Mouse (Mus musculus) adrenal gland, adult 18-20 months (tissue): ENCODE measurements around the gene Ssbp3. TPM values are rescaled to one million over a fixed set of nuclear protein-coding genes. Genes with fewer than 3 reads are reported as not detected.

Source experiments
- DNase-seq, 2 experiments: peaks; one replicate each; pipeline ENCODE4 v3.0.0; 2021 to 2022; ENCODE audit warnings: low spot score in 2 of 2
- total RNA-seq, 2 experiments: library from RNA; stranded (reverse); gene quantifications; 1 replicate in 1 of 2; 2 replicates in 1 of 2; pipeline ENCODE4 v1.2.3; 2021

The Ssbp3 gene
- total RNA-seq, 2 experiments from 2014 or later = 70.5 to 75.9 TPM

DNA sequence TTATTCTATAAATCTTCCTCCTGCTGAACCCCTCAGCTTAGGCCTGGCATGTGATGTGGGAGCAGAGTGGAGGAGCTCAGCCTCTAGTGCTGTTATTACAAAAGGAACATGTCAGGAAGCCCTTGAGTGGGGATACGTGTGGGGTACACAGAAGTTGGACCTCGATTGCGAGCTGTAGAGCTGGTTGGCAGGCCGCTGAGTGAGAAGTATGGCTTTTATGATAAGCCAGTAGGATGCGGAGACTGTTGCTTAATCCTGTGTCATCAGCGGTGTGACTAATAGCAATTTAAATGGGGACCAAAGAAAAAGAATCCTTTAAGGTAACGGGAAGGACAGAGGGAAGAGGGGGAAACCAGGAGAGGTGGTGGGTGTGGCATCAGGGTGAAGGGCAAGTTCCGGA, 8.3 kb upstream of the Ssbp3 start:
- no peak for DNase-seq

DNA sequence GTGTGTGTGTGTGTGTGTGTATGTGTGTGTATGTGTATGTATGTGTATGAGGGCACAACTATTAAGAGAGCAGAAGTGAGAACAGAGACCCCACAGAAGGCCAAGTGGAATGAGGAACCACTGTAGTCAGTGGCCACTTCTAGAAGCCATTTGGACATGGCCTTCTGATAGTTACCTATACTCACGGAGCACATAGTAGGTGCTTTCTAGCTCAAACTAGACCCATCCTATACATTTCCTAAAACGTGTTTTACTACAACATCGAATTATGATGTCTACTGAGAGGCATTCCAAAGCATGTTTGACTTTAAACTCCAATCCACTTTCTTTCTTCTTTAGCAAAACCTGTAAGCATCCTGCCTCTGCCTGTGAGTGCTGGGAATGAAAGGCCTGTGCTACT, 4.6 kb upstream of the Ssbp3 start:
- no peak for DNase-seq

DNA sequence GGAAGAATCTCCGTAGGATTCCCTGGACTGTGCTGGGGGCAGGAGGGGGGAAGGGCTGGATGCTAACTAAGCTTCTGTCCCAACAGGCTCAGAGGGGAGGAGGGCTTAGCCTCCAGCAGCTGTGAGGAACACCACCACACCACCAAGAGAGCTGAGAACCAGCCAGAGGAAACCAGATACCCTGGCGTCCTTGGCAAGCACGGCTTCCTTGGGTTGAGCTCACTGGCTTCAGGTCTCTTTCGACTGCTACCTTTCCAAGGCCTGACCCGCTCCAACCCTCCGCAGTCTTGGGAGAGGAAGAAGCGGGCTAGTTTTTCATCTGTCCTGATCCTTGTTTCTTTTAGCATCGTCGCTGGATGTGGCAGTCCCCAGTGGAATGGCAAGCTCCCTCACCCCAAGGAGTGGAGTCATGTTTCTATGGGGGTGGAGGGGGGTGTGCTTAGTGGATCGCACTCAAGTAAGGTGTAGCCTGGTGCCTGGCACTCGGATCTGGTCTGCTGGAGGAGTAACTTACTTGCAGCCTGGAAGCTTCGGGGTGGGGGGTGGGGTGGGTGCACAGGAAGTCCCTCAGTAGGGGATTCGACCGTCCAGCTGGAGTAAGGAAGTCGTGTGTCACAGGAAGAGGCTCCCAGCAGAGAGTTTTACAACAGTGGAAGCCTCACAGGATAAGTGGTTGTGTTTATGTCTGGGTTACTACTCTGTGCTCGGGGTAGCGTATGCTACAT, 2.6 kb upstream of the Ssbp3 start:
- no peak for DNase-seq

DNA sequence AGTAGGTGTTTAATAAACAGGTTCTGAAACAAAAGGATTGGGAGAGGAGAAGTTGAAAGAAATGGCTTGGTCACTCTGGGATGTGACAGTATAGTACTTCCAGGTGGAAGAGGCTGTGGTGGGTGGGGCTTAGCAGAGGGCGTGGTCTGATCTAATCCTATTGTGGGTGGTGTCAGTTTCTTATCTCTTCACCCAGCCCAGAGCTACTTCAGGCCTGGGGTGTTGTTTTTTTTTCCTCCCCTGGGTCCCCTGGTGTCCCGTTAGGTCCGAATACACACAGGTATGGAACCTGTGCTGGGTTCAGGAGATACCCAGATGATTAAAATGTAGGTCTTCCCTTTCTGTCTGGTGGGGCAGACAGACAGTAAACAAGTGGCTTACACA, 2.1 kb upstream of the Ssbp3 start:
- no peak for DNase-seq

DNA sequence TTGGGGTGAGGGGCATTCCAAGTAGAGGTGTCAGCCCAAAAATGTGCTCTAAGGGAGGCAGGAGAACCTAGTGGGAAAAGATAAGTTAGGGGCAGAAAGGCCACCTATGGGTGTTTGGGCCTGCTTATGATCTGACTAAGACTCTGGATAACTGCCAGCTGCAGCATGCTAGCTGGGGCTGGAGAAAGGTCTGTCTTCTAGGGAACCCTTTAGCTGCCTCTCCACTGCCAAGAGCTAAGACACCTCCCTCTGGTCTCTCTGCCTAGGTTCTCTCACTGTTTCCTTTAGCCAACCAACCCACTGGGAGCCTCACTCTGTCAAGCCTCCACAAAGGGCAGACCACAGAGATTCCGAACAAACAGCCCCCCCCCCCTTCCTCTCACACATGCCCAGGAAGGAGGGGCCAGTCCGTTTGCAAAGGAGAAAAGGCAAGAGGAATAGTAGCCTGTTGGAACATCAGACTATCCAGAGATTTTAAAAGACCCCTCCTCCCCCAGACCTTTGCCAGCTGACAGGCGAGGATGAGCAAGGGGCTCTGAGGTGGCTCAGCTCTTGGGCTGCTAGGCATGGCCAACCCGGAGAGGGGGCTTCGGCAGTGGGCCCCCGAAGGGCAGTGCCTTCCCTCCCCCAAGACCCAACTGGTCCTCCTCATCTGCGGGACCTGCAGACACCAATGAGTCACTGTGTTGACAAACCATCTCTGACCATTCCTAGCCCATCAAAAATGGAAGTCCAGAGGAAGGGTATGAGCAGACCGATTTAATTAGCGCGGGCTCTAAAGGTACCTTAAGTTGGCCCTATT, 1.4 kb upstream of the Ssbp3 start:
- peak in 1 of 2 experiments; percentile 60 for DNase-seq

DNA sequence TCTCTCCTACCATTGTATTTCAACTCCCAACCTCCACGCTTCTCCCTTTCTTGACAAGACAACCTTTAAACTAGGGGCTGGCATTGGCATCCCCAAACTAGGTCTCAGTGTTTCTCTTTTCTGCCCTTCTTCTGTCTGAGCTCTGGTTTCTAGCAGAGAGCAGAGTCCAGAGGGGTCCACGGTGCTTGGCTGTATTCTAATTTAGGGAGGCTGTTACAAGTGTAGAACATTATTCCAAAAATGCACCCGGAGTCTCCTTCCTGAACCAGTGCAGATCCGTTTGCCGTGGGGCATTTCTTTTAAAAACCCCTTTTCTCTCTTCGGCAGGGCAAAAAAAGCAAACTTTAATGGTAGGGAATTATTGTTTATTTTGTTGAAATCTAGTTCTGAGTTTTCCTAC, 704 bp upstream of the Ssbp3 start:
- peak in 1 of 2 experiments; percentile 31 for DNase-seq

DNA sequence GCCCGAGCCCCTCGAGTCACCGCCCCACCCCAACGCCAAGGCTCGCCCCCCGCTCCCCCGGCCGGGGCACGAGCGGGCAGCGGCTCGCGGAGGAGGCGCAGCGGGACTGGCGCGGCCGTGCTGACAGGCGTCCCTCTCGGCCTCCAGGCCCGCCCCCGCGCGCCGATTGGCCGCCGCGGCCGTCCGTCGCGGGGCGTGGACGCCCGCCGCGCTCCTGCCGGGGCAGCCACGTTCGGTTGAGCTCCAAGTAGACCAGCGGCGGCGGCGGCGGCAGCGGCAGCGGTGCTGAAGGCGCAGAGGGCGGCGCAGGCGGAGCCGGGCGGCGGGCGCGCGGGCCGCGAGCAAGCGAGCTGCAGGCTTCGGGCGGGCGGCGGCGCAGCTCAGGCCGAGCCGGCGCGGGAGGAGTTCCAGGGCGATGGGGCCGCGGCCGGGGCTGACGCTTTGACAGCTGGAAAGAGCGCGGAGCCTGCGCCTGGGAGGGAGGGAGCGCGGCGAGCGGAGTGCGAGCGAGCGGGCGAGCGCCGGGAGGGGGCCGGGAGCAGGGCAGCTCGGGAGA, 823 bp downstream of the Ssbp3 start:
- DNase-seq = peak; percentile 93 to 97

DNA sequence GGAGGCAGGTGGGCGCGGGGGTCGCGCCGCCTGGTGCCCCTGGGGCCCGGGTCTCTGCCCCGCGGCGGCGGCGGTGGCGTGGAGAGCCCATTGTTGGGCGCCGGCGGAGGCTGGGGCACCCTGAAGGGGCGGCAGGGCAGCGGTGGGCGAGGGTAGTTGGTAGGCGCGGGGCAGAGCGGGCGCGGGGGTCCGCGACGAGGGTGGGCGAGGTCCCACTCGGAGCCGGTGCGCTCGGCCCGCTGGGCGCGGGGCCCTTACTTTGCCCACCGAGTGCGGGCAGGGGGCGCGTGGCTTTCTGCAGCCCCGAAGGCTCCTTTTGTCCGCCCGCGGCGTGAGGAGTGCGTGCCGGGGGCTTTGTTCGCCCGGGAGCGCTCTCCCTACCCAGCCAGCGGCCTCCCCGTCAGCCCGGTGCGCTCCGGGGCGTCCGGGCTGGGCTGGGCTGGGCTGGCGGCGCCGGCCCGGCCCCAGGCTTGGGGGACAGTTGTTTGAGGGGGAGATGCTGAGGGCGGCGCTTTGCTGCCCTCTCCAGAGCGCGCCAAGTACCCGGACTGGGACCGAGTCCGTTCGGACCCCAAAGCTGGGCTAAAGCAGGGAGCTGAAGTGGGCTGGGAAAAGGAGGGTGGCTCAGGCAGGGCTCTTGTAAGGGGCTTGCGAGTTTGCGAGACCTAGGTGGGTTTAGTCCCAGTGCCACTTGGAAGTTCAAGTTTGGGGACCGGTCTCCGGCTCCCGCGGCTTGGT, 1.6 kb downstream of the Ssbp3 start:
- peak in 1 of 2 experiments; percentile 38 for DNase-seq

DNA sequence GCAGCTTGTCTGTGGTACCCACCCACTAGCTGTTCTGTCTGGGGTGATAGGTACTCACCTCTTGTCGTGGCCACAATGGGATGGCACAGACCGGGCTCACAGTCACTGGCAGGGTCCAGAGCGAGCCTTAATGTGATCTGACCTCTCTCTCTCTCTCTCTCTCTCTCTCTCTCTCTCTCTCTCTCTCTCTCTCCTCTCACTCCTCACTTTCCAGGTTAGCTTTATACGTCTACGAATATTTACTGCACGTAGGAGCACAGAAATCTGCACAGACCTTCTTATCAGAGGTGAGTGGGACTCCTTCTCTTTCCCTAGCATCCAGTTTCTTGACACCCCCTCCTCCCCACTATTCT, 2.2 kb downstream of the Ssbp3 start:
- DNase-seq = no peak

DNA sequence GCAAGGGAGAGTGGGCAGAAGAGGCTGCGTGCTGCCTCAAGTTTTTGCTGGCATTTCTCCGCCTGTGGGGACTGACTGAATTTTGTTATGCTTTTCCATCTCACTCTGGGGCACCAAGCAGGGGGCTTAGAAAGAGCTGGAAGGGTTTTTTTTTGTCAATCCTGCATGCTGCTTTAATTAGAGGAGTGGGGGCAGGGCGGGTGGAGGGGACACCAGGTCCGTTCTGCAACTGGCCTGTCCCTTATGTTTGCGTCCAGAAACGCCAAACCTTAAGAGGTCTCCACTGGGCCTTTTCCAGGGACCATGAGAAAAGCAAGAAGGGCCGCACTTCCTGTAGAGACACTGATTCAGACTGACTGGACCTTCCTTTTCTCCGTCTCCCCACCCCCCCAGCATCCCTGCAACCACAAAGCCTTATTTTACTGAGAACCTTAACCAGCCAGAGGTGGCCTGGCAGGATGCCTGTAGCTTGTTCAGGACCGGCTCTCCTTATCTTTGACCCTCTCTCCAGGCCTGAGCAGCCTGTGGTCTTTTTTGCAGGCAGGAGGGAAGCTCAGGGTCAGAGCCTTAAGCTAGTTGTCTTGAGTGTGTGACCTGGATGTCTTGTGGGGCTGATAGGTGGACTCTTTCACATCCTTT, 3.0 kb downstream of the Ssbp3 start:
- DNase-seq = no peak

DNA sequence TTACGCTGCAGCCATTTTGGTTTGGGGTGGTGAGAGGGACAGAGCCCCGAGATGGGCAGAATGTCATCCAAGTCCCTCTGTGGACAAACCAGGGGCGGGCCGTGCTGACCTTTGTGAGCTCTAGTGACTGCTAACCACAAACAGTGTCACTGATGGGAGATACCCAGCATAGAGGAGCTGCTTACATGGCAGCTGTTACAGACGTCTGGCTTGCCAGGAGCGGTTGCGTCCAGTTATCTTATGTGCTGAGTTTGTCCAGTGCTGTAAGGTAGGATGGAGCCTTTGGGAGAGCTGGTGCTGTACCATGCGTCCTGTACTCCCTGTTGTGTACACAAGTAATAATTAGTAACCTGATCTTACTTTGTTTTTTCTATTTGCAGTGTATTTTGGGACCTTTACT, 4.8 kb downstream of the Ssbp3 start:
- DNase-seq = no peak

DNA sequence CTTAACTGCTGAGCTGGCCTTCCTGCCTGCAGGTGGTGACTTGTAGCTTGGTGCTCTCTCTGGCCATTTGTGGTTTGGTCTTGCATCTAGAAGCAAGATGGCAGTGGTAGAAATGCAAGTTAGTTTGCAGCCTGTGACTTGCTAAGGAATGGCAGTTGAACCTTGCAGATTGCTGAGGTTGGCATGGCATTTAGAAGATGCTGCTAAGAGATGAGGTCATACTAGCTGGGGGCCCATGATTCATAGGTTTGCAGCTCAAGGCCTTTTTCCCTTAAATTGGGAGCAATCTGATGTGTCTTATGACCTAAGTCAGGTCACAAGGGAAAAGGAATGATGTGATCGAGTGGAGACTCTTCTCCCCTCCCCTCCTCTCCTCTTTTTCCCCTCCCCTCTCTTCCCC, 7.8 kb downstream of the Ssbp3 start:
- DNase-seq = no peak

DNA sequence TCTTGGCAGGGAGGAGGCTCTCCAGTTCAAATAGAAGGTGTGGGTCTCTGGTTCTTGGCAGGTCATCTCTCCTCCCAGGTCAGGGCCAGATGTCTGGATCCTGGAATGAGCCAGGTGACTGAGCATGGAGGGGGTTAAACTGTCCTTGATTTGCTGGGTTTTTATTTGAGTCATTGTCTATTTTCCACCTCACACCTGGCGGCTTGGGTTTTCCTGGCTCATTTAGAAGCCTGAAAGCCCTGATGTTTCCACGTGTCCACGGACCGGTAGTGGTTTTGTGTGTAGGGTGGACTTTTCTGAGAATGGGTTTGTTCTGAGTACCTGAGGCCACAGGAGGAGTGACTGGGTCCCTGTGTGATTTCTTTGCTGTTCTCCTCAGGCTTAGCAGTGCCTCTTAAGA, 9.6 kb downstream of the Ssbp3 start:
- DNase-seq = no peak

DNA sequence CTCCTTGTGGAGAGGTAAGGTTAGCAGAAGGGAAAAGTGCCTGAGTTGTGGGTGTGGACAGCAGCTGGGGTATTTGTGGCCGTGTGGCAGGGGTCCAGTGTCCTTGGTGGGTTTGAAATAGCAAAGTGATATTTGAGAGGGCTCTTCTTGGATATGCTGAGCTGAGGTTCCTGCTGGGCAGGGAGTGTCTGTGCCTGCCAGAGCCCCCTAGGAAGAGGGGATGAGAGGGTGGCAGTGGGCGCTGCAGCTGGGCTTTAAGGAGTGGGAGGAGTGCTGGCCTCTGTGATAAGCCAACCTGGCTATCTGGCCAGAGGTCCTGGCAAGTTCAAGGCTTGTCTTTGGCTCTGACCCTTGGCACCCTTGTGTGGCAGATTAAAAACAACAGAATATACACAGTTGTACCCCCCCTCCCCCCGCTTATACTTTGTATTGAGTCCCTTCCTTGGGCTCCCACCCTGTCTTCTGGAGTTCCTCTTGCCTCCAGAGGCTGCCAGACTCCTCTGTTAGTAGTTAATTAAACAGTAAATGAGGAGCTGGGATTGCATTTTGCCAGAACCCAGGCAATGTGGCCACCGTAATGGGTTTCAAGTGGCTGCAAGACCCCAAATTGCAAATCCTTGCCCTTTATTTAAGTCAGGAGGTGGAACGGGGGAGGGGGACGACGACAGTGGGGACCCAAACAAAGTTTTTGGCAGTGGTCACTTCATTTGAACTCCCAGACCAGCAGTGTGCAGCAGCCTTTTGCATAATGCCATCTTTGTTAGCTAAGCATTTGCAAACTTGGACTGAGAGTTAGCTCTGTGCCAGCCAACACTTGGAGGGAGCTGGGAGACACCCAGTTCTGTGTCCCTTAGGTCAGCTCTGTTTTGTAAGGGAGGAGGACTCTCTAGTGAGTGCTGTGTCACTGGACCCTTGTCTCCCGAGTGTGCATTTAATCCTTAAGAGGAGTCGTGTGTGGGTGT, 11.2 kb downstream of the Ssbp3 start:
- no peak for DNase-seq

DNA sequence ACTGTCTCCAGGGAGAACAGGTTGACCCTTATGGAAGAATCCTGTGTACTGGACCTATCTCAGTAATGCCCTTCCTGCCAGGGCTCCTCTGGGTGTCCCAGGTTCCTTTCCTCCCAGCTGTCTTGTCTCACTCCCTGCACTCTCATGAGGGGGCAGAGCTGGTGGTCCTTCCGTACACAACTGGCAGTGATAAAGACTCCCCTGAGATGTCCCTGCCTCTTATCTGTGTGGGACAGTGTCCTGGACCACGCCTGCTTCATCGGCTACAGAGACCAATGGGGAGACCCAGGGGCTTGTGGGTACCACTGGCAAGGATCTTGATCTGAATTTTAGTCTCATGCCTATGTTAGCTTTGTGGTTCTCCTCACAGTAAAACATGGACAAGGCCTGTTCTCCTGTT, 12.4 kb downstream of the Ssbp3 start:
- DNase-seq = no peak

DNA sequence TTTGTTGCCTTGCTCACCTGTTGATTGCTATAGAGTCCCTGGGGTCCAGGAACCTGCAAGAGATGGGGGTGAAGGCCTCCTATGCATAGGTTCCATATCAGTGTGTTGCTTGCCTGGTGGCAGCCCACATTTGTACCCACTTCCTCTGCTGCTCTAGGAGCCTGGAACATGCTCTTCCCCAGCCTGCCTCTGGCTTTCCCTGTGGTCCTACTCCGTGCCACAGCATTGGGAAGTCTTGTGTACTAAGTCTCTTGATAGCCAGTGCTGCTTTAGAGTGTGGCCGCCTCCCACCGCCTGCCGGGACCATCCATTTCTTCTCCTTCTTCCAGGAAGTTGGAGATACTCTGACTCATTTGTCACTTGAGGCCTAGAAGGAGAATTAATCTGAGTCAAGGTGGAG, 13.7 kb downstream of the Ssbp3 start:
- DNase-seq = no peak

DNA sequence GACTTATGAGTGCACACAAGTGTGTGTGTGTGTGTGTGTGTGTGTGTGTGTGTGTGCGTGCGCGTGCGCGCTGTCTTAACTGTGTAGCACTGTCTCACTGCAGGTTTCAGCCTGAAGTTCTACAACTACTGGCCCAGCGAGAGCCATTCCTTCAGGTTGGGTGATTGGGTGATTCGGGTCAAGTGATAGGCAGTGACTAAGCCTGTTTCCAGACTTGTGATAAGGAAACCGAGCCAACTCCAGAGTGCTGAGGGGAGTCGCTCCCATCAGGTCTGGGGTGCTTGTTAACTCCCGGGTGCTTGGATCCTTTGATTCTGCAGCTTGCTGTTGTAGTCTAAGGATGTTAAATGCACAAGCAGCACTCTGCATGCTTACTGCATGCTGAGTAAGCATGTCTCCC, 14.4 kb downstream of the Ssbp3 start:
- DNase-seq = no peak

DNA sequence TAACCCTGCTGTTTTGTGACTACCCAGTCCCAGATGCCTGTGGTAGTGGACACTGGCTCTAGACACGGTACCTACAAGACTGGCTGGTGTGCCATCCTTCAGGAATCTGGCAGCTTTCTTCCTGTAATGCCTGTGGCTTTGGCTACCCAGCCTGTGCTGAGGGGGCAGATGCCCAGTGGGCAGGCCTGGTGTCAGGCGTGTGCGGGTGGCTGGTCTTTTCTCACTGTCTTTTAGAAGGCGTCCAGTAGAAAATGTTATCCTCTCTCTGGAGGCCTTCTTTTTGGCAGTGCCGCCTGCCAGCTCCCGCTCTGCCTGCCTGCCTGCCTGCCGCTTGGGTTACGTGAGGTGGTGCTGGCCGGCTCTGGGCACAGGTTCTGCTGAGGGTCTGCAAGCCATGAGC, 15.9 kb downstream of the Ssbp3 start:
- DNase-seq = no peak

DNA sequence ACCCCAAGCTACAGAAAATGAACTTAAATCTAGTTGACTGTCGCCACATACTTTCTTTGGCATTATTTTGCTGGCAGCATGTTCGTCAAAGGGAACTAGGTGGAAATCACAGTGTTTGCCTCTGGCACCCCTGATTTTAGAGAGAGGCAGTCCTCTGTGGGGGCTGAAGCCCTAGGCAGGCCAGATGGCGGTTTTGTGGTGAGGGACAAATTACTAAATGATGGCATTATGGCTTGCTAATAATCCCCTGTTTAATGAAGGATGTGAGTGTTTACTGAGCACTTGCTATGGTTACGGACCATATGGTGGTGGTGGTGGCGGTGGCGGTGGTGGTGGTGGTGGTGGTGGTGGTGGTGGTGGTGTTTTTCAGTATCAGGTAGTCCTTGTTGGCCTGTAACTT, 16.5 kb downstream of the Ssbp3 start:
- DNase-seq = no peak

DNA sequence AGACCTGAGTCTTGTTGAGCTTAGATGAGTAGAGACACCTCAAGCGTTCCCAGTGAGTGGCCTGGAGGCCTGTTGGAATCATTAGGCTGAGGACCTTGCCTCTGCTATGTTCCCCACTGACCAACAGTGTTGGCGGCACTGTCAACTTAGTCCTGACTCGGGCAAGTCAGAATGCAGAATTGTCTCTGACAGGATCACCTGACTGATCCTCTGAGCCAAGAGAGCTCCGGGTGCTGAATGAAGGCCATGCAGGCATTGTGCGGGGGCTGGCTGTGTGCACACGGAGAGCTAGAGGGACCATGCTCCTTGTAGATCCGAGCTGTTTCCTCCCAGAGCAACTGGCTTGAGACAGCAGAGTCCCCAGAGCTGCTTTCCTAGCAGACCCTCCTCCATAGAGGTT, 18.5 kb downstream of the Ssbp3 start:
- no peak for DNase-seq
